ENCODE assay signal across 23 mouse cellular contexts in the genomic region with DNA sequence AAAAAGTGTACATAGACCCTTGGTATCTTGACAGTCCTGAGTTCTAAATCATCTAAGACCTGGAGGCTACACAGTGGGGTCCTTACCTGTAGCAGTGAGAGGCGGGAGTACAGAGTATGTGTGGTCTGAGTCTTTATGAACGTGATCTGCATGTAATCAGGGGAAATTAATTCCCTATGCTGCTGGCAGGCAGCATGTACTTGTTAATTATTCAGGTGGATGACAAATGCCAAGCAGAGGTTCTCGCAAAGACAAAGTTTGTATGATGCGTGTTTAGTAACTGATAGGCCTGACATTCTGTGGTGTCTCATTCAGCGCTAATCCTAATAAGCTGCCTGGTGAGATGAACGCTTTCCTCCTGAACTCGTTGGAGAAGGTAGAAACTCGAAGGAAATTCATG.
DNase-seq lines count a peak whose midpoint lies in the region; ATAC-seq and TF ChIP-seq lines count a peak whose summit lies in the region.
"Had no signal": no experiment of that assay in that cellular context is flagged by ENCODE, and none has a peak within 500 bp of the region (broad histone marks: within the 10 kb centered on the region; RNA-seq: fewer than 3 reads in every experiment).

No protein-coding gene starts in this region.

- no peak overlapping the region for H3K27ac ChIP-seq in forebrain, embryonic 14.5 days (ENCODE audit: low read depth, low read length)
- no peak overlapping the region for H3K27ac ChIP-seq in forebrain, embryonic 16.5 days (ENCODE audit: low read length)
- H3K27ac ChIP-seq in midbrain, embryonic 14.5 days (replicated peaks; ENCODE audit: low read depth, low read length) = no peak overlapping the region
- no peak overlapping the region for H3K27ac ChIP-seq in midbrain, embryonic 16.5 days (ENCODE audit: low read length)
- H3K27ac ChIP-seq: embryonic facial prominence, embryonic 10.5 days; embryonic facial prominence, embryonic 12.5 days; forebrain, embryonic 13.5 days had no signal

- no peaks in the 10 kb centered on the region for H3K27me3 ChIP-seq in forebrain, embryonic 14.5 days (replicated peaks; ENCODE audit: control insufficient read depth, insufficient read depth, low read length)
- H3K27me3 ChIP-seq in forebrain, embryonic 16.5 days (replicated peaks; ENCODE audit: control insufficient read depth, insufficient read depth, low read length) = no peaks in the 10 kb centered on the region
- H3K27me3 ChIP-seq in midbrain, embryonic 14.5 days (ENCODE audit: control insufficient read depth, insufficient read depth, low read length) = no peaks in the 10 kb centered on the region
- no peaks in the 10 kb centered on the region for H3K27me3 ChIP-seq in midbrain, embryonic 16.5 days (ENCODE audit: control insufficient read depth, insufficient read depth, low read depth, low read length)
- H3K27me3 ChIP-seq: CH12.LX; embryonic facial prominence, embryonic 12.5 days; forebrain, embryonic 13.5 days; Patski had no signal

- H3K4me2 ChIP-seq in forebrain, embryonic 14.5 days (ENCODE audit: low read length) = no peak overlapping the region
- H3K4me2 ChIP-seq in forebrain, embryonic 16.5 days (ENCODE audit: low read length) = no peak overlapping the region
- no peak overlapping the region for H3K4me2 ChIP-seq in midbrain, embryonic 14.5 days (ENCODE audit: low read length)
- no peak overlapping the region for H3K4me2 ChIP-seq in midbrain, embryonic 16.5 days (ENCODE audit: low read length)
- H3K4me2 ChIP-seq: embryonic facial prominence, embryonic 12.5 days; forebrain, embryonic 13.5 days had no signal

- ATAC-seq in forebrain, embryonic 14.5 days = no peak
- no peak for ATAC-seq in forebrain, embryonic 16.5 days
- no peak for ATAC-seq in midbrain, embryonic 14.5 days (ENCODE audit: low FRiP score, low TSS enrichment)
- no peak for ATAC-seq in midbrain, embryonic 16.5 days
- ATAC-seq: activated CD4-positive, CD25-positive, alpha-beta regulatory T cell, adult 4 months; CD4-positive, CD25-positive, alpha-beta regulatory T cell, adult 4 months; forebrain, embryonic 13.5 days; forebrain, postnatal 0 days; Patski had no signal

- H3K4me1 ChIP-seq in forebrain, embryonic 14.5 days (ENCODE audit: control insufficient read depth, insufficient read depth, low read length) = no peaks in the 10 kb centered on the region
- no peaks in the 10 kb centered on the region for H3K4me1 ChIP-seq in forebrain, embryonic 16.5 days (replicated peaks; ENCODE audit: control insufficient read depth, insufficient read depth, low read length)
- H3K4me1 ChIP-seq in midbrain, embryonic 14.5 days (ENCODE audit: control insufficient read depth, insufficient read depth, low read length) = peaks cover 3% of the 10 kb centered on the region; the same call in 1 of the 2 replicates
- peaks cover 3% of the 10 kb centered on the region; the same call in 1 of the 2 replicates for H3K4me1 ChIP-seq in midbrain, embryonic 16.5 days (ENCODE audit: control insufficient read depth, insufficient read depth, low read length)
- H3K4me1 ChIP-seq: embryonic facial prominence, embryonic 10.5 days; embryonic facial prominence, embryonic 12.5 days; forebrain, embryonic 13.5 days had no signal

- DNase-seq in forebrain, embryonic 14.5 days (ENCODE audit: low spot score) = peak; percentile 43
- peak; percentile 51 for DNase-seq in midbrain, embryonic 14.5 days
- peak; percentile 69 for DNase-seq in brain, embryonic 14.5 days (ENCODE audit: low read depth)
- DNase-seq: adrenal gland, adult 8-10 months; adrenal gland, postnatal 14 days; adrenal gland, postnatal 36 days; B cell, adult 2 months; cerebellum, adult 11 months; cerebellum, adult 18-20 months; cerebellum, adult 9-10 months; cerebellum, postnatal 10 days; cerebellum, postnatal 25 days; forebrain, postnatal 0 days had no signal

- 51% methylated on average over 8 of the region's 8 CpGs for WGBS in forebrain, embryonic 14.5 days
- WGBS in forebrain, embryonic 16.5 days = 39% methylated on average over 8 of the region's 8 CpGs
- 65% methylated on average over 8 of the region's 8 CpGs for WGBS in midbrain, embryonic 14.5 days
- WGBS in midbrain, embryonic 16.5 days = 55% methylated on average over 8 of the region's 8 CpGs

- no peaks in the 10 kb centered on the region for H3K36me3 ChIP-seq in forebrain, embryonic 14.5 days (ENCODE audit: control insufficient read depth, insufficient read depth, low read length)
- H3K36me3 ChIP-seq in forebrain, embryonic 16.5 days (ENCODE audit: control insufficient read depth, insufficient read depth) = no peaks in the 10 kb centered on the region
- H3K36me3 ChIP-seq in midbrain, embryonic 14.5 days (ENCODE audit: control insufficient read depth, insufficient read depth, low read length) = no peaks in the 10 kb centered on the region
- no peaks in the 10 kb centered on the region for H3K36me3 ChIP-seq in midbrain, embryonic 16.5 days (ENCODE audit: control insufficient read depth, insufficient read depth, low read length)
- H3K36me3 ChIP-seq: embryonic facial prominence, embryonic 10.5 days; embryonic facial prominence, embryonic 12.5 days; G1E had no signal

- TF ChIP-seq CTCF in brain, embryonic 14.5 days (IDR thresholded peaks at IDR 0.05; ENCODE audit: borderline replicate concordance, extremely low read depth, insufficient read depth, insufficient read length) = no peak

- TF ChIP-seq POLR2A in brain, embryonic 14.5 days (IDR thresholded peaks at IDR 0.05; ENCODE audit: borderline replicate concordance, extremely low read depth, insufficient read depth, insufficient read length, poor library complexity, severe bottlenecking) = no peak

- H3K9me3 ChIP-seq in forebrain, embryonic 14.5 days (replicated peaks; ENCODE audit: control insufficient read depth, low read length) = no peaks in the 10 kb centered on the region
- no peaks in the 10 kb centered on the region for H3K9me3 ChIP-seq in forebrain, embryonic 16.5 days (ENCODE audit: control insufficient read depth, low read length)
- no peaks in the 10 kb centered on the region for H3K9me3 ChIP-seq in midbrain, embryonic 14.5 days (ENCODE audit: control insufficient read depth, low read length)
- no peaks in the 10 kb centered on the region for H3K9me3 ChIP-seq in midbrain, embryonic 16.5 days (replicated peaks; ENCODE audit: control insufficient read depth, low read length, poor library complexity, severe bottlenecking)
- H3K9me3 ChIP-seq: embryonic facial prominence, embryonic 10.5 days; embryonic facial prominence, embryonic 12.5 days; forebrain, embryonic 13.5 days had no signal

- H3K9ac ChIP-seq in forebrain, embryonic 14.5 days (ENCODE audit: low read length) = no peak overlapping the region
- no peak overlapping the region for H3K9ac ChIP-seq in forebrain, embryonic 16.5 days (replicated peaks; ENCODE audit: low read depth, low read length)
- no peak overlapping the region for H3K9ac ChIP-seq in midbrain, embryonic 14.5 days (replicated peaks; ENCODE audit: low read length)
- H3K9ac ChIP-seq in midbrain, embryonic 16.5 days (ENCODE audit: low read depth, low read length) = no peak overlapping the region
- H3K9ac ChIP-seq: embryonic facial prominence, embryonic 12.5 days; forebrain, embryonic 13.5 days; forebrain, postnatal 0 days had no signal

- no peak overlapping the region for H3K4me3 ChIP-seq in forebrain, embryonic 14.5 days (ENCODE audit: low read depth, low read length)
- H3K4me3 ChIP-seq in forebrain, embryonic 16.5 days (replicated peaks; ENCODE audit: low read length) = no peak overlapping the region
- H3K4me3 ChIP-seq in midbrain, embryonic 14.5 days (replicated peaks; ENCODE audit: low read depth, low read length) = no peak overlapping the region
- no peak overlapping the region for H3K4me3 ChIP-seq in midbrain, embryonic 16.5 days (ENCODE audit: low read depth, low read length)
- H3K4me3 ChIP-seq: embryonic facial prominence, embryonic 10.5 days; embryonic facial prominence, embryonic 12.5 days; forebrain, embryonic 13.5 days had no signal
